Mouse (Mus musculus) MEL (cell line): ENCODE results near the gene Foxn1. TPM values are rescaled to one million over a fixed set of nuclear protein-coding genes. Genes with fewer than 3 reads are reported as not detected.

Source experiments
- DNase-seq: peaks from one replicate; pipeline ENCODE4 v3.0.0; 2011; ENCODE audit warnings: low read depth, low spot score
- H3K27ac ChIP-seq: 2 replicates; pipeline ENCODE4 v1.5.1; 2012; ENCODE audit warnings: low read depth, mild to moderate bottlenecking, control low read depth, low read length, moderate library complexity; ENCODE audit not compliant: control insufficient read depth
- H3K27me3 ChIP-seq, 2 experiments: fragments of 150-350 bp in 1 of 2; sonication (generic) in 1 of 2; 2 replicates each; pipeline ENCODE4 v1.6.1; 2012; ENCODE audit warnings: low read length in 2 of 2, mild to moderate bottlenecking in 2 of 2, improper control_type of control experiment in 1 of 2, moderate library complexity in 1 of 2; ENCODE audit not compliant: insufficient read depth in 2 of 2, control insufficient read depth in 1 of 2
- H3K36me3 ChIP-seq, 2 experiments: 2 replicates each; pipeline ENCODE4 v1.6.1; 2012 to 2014; ENCODE audit warnings: low read length in 2 of 2, improper control_type of control experiment in 1 of 2, inconsistent platforms in 1 of 2, mild to moderate bottlenecking in 1 of 2; ENCODE audit not compliant: insufficient read depth in 2 of 2, control insufficient read depth in 1 of 2
- H3K4me1 ChIP-seq, 2 experiments: fragments of 150-350 bp in 1 of 2; sonication (generic) in 1 of 2; 2 replicates each; pipeline ENCODE4 v1.6.1; 2012; ENCODE audit warnings: low read length in 2 of 2, improper control_type of control experiment in 1 of 2, mild to moderate bottlenecking in 1 of 2; ENCODE audit not compliant: insufficient read depth in 2 of 2, control insufficient read depth in 1 of 2
- H3K4me3 ChIP-seq, 2 experiments: fragments of 150-350 bp in 1 of 2; sonication (generic) in 1 of 2; 2 replicates each; pipeline ENCODE4 v1.5.1; 2012; ENCODE audit warnings: low read depth in 2 of 2, low read length in 2 of 2, mild to moderate bottlenecking in 2 of 2, moderate library complexity in 2 of 2, control low read depth in 1 of 2, improper control_type of control experiment in 1 of 2; ENCODE audit not compliant: control insufficient read depth in 1 of 2, insufficient read depth in 1 of 2
- H3K79me2 ChIP-seq: 2 replicates; pipeline ENCODE4 v1.6.1; 2012; ENCODE audit warnings: mild to moderate bottlenecking, low read length, moderate library complexity; ENCODE audit not compliant: control insufficient read depth, poor library complexity, insufficient read depth
- H3K9ac ChIP-seq: 2 replicates; pipeline ENCODE4 v1.6.1; 2012; ENCODE audit warnings: low read depth, mild to moderate bottlenecking, control low read depth, low read length, moderate library complexity; ENCODE audit not compliant: control insufficient read depth, poor library complexity, severe bottlenecking
- H3K9me3 ChIP-seq: fragments of 150-350 bp; sonication (generic); replicated peaks from 2 replicates; pipeline ENCODE4 v1.6.1; 2012; ENCODE audit warnings: mild to moderate bottlenecking, low read length, improper control_type of control experiment, moderate library complexity; ENCODE audit not compliant: insufficient read depth
- CHD1 ChIP-seq: IDR thresholded peaks from 2 replicates; pipeline ENCODE4 v1.6.1; 2012; ENCODE audit warnings: low read depth, mild to moderate bottlenecking, inconsistent platforms, low read length, improper control_type of control experiment
- E2F4 ChIP-seq: IDR thresholded peaks from 2 replicates; pipeline ENCODE4 v1.6.1; 2011; ENCODE audit warnings: low read depth, low read length, improper control_type of control experiment, borderline replicate concordance
- ELF1 ChIP-seq: IDR thresholded peaks from 2 replicates; pipeline ENCODE4 v1.6.1; 2014; ENCODE audit warnings: low read depth, mild to moderate bottlenecking, inconsistent platforms, low read length, improper control_type of control experiment, moderate library complexity
- EP300 ChIP-seq, 2 experiments: IDR thresholded peaks; 2 replicates each; pipeline ENCODE4 v1.6.1; 2011; ENCODE audit warnings: improper control_type of control experiment in 2 of 2, low read length in 2 of 2, low read depth in 1 of 2, mild to moderate bottlenecking in 1 of 2
- ETS1 ChIP-seq: IDR thresholded peaks from 2 replicates; pipeline ENCODE4 v1.6.1; 2012; ENCODE audit warnings: low read depth, mild to moderate bottlenecking, inconsistent platforms, low read length, improper control_type of control experiment, moderate library complexity
- MAX ChIP-seq: IDR thresholded peaks from 2 replicates; pipeline ENCODE4 v1.6.1; 2011; ENCODE audit warnings: low read length, improper control_type of control experiment
- MEF2A ChIP-seq: IDR thresholded peaks from 2 replicates; pipeline ENCODE4 v1.6.1; 2014; ENCODE audit warnings: low read depth, mild to moderate bottlenecking, inconsistent platforms, low read length, improper control_type of control experiment; ENCODE audit not compliant: poor library complexity, insufficient replicate concordance, severe bottlenecking; ENCODE audit errors: extremely low read depth
- POLR2AphosphoS5 ChIP-seq: IDR thresholded peaks from 2 replicates; pipeline ENCODE4 v1.6.1; 2012; ENCODE audit warnings: low read depth, borderline replicate concordance, mild to moderate bottlenecking, inconsistent platforms, low read length, moderate library complexity, mixed read lengths
- SMC3 ChIP-seq: IDR thresholded peaks from 2 replicates; pipeline ENCODE4 v1.6.1; 2011; ENCODE audit warnings: low read depth, low read length, improper control_type of control experiment
- TAL1 ChIP-seq: IDR thresholded peaks from 2 replicates; pipeline ENCODE4 v1.6.1; 2012; ENCODE audit warnings: mild to moderate bottlenecking, inconsistent platforms, low read length, moderate library complexity, mixed read lengths
- USF2 ChIP-seq, 2 experiments: IDR thresholded peaks; 2 replicates each; pipeline ENCODE4 v1.6.1; 2011 to 2012; ENCODE audit warnings: improper control_type of control experiment in 2 of 2, low read length in 2 of 2, borderline replicate concordance in 1 of 2, inconsistent platforms in 1 of 2, low read depth in 1 of 2, mild to moderate bottlenecking in 1 of 2; ENCODE audit not compliant: insufficient read depth in 1 of 2
- polyA plus RNA-seq, 2 experiments: library from polyadenylated mRNA; stranded (reverse) in 1 of 2; unstranded in 1 of 2; fragments of >175 nt in 1 of 2; fragments of >200 nt in 1 of 2; gene quantifications; 2 replicates each; pipeline versions ENCODE4 v1.2.1 to v1.2.4; 2012; ENCODE audit warnings: low replicate concordance in 2 of 2, low read depth in 1 of 2; ENCODE audit not compliant: insufficient read length in 2 of 2, insufficient read depth in 1 of 2, missing spikeins in 1 of 2
- total RNA-seq: library from RNA; depleted of rRNA; stranded (reverse); fragments of 300-350 nt; gene quantifications from 2 replicates; pipeline ENCODE4 v1.2.3, GENCODE M21; 2012

Gene Foxn1
- total and polyA plus RNA-seq, 3 experiments = not detected

- TF ChIP-seq CHD1 (no peak), POLR2AphosphoS5 (no peak)
Observed at GRCm38 (mm10) chr11:78322860-78323259, 63.5 kb downstream of the Foxn1 start, which contains the start of gene Aldoc (continued).

GRCm38 (mm10) chr11:78322076-78322831 lies 64.1 kb downstream of the Foxn1 start:
- Histone ChIP-seq H3K27ac (no peak overlapping the region), H3K36me3 (peaks cover 5 to 19% of the 10 kb centered on the region in 2 experiments; a peak in 3 of 4 replicates), H3K9me3 (no peaks in the 10 kb centered on the region), H3K9ac (no peak overlapping the region), H3K4me3 (no peak overlapping the region), H3K27me3 (no peaks in the 10 kb centered on the region), H3K4me1 (peaks cover 2 to 3% of the 10 kb centered on the region in 2 experiments; a peak in 2 of 4 replicates), H3K79me2 (no peaks in the 10 kb centered on the region)
- TF ChIP-seq MEF2A = no peak
- no peak for TF ChIP-seq ELF1
- no peak for TF ChIP-seq USF2 (IDR thresholded peaks at IDR 0.05; ENCODE audit: borderline replicate concordance in 1 of 2, insufficient read depth in 1 of 2, low read depth in 1 of 2, low read length in 2 of 2)
- no peak for TF ChIP-seq EP300 (IDR thresholded peaks at IDR 0.05; ENCODE audit: low read depth in 1 of 2, low read length in 2 of 2)
- no peak for TF ChIP-seq MAX
- TF ChIP-seq TAL1 = no peak
- no peak for DNase-seq

GRCm38 (mm10) chr11:78318411-78318810 lies 67.9 kb downstream of the Foxn1 start:
- no peak overlapping the region for H3K4me3 ChIP-seq
- H3K9ac ChIP-seq = no peak overlapping the region
- H3K9me3 ChIP-seq = no peaks in the 10 kb centered on the region
- DNase-seq = no peak
- peaks cover 2 to 3% of the 10 kb centered on the region in 2 experiments; a peak in 2 of 4 replicates for H3K4me1 ChIP-seq
- TF ChIP-seq E2F4 (no peak), ETS1 (no peak), CHD1 (no peak), EP300 (IDR thresholded peaks at IDR 0.05; ENCODE audit: low read depth in 1 of 2, low read length in 2 of 2) (no peak), MEF2A (no peak), SMC3 (no peak)
- H3K79me2 ChIP-seq = no peaks in the 10 kb centered on the region
- H3K27ac ChIP-seq = no peak overlapping the region
- peaks cover 5 to 51% of the 10 kb centered on the region in 2 experiments; a peak in 3 of 4 replicates for H3K36me3 ChIP-seq
- no peaks in the 10 kb centered on the region for H3K27me3 ChIP-seq
